Mouse (Mus musculus) frontal cortex, postnatal 14 days (tissue): ENCODE results near the gene Dbp.

Experiments used
- DNase-seq, 2 experiments: peaks; one replicate each; pipeline ENCODE4 v3.0.0; 2022; ENCODE audit warnings: low spot score in 2 of 2

The Dbp gene

DNA sequence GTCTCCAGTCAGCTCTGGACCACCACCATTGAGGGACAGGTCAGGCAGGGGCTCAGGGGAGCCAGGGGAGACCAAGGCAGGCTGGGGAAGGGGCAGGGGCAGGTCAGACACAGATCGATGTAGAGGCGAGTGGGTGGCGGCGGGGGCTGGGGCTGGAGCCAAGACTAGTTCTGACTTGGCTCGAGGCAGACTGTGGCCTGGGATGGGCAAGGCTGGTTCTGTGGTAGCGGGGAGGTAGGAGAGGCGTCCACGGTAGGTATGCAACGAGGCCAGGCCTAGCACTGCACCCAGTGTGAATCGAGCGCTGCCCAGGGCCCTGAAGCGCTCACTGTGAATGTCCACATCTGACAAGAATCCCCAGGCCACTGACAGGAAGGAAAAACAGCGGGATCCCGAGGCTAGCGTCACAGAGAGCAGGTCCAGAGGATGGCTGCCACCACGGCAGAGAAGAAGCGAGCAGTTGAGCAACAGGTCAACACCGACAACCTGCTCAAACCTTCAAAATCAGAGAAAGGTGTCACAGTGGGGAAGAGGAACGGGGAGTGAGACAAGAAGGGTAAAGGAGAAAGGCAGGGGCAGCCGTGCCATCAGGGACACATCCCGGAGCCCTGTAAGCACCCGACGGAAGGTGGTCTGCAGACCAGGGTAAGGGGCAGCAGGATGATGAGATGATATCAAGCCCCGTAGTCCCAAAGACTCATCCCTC lies 6.6 kb downstream of the Dbp start:
- no peak for DNase-seq

DNA sequence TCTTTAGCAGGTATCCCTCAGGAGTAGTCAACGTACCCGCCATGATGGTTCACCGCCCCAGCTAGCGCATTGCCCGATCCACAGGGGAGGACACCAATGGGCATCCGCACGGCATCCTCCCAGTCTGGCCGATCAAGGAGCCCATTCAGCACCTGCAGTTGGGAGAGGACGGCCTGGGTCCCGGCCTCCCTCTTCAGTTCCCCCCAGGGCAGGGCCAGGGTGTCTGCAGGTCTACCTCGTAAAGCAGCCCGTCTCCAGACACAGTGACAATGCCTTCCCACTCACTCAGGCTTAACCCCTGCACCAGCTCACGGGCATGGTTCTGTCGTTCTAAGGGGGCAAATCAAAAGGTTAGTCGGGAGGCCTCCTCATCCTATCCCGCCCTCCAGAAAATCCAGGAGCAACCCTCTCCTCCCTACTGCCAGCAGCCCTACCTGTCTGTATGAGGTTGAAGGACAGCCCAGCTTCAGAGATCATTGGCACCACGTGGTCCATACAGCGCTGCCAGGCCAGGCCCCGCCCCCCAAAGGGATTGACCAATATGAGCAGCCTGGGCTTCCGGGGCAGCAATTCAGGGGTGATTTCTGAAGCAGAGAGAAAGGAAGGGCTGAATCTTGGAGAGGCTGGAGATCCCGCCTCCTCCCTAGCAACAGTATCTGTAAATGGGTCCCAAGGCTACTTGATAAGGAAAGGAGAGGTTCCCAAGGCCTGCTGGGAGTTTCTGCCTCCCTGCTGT lies 7.3 kb downstream of the Dbp start:
- no peak for DNase-seq

DNA sequence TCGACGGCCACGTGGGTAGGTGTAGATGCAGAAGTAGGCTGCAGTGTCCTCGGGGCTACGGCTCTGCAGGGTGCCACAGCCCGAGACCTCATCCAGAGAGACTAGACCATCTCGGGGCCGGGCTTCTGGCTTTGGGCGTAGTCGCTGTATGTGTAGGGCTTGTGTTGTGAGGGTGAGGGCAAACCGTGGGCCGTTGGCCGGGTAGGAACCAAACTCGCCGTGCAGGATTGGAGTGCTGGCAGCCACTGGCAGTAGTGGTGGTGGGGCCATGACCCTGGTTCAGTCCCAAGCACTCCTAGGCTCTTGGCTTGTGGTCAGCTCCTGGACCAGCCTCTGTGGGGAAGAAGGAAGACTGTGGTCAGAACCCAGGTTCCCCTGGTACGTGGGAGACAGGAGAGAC lies 8.5 kb downstream of the Dbp start:
- DNase-seq = no peak

DNA sequence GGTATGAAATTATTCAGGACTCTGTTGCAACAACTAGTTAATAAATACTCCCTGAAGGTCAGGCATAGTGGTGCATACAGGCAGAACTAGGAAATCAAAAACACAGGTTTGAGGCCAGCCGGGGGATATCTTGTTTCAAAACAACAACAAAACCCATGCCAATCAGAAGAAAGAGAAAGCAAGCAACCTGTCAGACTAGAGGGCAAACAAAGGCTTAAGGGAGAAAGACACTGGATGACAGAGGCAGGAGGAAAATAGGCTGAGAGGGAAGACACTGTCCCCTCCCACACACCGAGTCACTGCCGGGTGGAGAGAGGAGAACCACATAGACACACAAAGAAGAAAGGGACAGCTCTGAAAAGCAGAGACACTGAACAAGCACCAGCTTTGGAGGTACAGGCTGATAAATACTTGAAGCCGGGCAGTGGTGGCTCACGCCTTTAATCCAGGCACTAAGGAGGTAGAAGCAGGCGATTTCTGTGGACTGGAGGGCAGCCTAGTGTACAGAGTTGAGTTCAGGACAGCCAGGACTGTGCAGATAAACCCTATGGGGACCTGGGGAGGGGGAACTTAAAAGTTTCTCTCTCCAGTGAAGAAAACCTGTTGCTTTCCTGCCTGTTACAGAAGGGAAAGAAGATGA lies 9.1 kb downstream of the Dbp start:
- DNase-seq = no peak

DNA sequence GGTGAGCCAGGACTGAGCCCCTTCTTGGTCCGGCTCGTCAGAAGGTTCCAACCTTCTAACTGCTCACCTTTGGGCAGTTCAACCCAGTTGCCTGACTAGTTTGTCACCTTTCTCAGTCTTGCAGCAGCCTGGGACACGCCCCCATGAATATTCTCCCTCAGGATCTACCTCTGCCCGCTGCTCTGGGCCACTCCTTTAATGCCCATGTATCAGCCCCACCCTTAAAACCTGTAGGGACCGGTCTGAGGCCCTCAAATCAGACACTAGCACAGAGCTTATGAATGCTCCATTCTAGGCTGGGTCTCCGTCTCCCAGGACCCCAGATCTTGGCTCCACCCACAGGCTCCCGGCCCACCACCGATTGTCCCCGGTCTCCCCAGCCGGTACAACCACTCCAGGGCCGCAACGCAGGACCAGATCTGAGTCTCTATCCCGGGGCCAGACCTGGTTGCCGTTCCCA lies 9.8 kb downstream of the Dbp start:
- no peak for DNase-seq

DNA sequence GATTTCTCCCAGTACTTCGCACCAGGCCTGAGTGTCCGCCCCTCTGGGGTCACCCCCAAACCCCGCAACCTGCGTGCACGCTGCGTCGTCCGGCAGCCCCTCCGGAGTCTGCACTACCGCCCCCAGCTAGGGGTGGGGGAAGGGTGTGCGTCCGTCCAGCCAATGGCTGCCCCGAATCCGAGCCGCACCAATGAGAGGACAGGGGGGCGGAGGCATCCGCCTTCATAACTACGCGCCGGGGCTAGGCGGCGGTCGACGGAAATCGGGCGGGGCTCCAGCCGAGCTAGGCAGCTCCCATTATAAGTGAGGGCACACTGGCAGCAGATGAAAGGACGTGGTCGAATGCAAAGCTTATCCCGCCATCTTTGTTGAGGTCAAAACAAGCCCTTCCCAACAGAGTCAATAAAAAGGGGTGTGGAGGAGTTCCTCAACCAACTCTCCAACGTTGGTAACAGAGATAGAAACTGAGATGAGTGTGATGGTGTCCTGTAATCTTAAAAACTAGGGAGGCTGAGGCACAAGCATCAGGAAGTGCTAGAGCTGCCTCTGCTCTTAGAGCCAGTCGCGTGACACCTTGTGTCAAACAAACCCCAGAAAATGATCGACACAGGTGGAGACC lies 10.3 kb downstream of the Dbp start, which contains the start of gene Rpl18:
Rpl18 (plus strand) TSS at position 368 of the 619 bp plus-strand sequence.
- peak; percentile 97 to 98 for DNase-seq

DNA sequence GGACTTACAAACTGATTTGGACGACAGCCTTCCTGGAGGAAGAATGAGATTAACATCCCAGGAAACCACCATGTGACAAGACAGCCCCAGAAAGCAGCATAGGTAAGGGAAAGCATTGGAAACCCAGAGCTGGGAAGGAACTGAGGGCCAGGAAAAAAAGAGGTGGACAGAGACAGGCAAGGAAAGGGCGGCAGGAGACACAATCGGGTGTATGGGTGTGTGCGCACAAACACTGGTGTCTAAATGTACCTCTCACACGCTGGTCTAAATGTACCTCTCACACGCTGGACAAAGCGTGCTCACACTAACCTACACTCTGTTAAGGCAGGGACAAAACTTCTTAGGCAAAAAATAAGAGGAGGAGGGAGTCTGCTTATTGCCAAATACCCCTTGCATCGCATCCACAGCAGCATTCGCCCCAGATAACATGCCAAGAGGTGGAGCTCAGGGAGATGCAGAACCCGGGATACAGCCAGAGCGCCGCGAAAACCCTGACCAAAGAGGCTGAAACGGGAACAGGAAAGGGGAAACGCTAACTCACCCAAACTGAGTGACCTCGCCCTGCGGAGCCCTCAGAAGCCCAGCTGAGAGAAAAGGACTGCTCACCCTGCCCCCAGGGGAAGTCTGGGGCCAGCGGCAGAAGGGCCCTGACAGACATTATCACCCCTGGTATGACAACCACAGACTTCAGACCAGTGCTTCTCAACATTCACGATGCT lies 11.0 kb downstream of the Dbp start:
- no peak for DNase-seq

DNA sequence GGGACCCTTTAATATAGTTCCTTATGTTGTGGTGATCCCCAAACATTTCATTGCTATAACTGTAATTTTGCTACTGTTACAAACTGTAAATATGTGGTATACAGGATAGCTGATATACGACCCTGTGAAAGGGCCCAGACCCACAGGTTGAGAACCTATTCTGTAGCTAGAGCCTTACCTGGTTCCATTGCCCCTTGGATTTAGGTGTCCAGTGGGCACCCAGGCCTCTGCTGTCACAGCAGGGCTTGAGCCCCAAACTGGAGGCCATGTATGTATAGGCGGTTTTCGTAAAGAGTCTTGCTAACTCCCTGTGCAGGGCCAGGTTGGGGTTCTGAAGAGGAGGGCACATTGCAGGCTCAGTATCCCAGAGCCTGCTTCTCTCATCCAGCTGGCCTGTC lies 11.6 kb downstream of the Dbp start:
- no peak for DNase-seq

DNA sequence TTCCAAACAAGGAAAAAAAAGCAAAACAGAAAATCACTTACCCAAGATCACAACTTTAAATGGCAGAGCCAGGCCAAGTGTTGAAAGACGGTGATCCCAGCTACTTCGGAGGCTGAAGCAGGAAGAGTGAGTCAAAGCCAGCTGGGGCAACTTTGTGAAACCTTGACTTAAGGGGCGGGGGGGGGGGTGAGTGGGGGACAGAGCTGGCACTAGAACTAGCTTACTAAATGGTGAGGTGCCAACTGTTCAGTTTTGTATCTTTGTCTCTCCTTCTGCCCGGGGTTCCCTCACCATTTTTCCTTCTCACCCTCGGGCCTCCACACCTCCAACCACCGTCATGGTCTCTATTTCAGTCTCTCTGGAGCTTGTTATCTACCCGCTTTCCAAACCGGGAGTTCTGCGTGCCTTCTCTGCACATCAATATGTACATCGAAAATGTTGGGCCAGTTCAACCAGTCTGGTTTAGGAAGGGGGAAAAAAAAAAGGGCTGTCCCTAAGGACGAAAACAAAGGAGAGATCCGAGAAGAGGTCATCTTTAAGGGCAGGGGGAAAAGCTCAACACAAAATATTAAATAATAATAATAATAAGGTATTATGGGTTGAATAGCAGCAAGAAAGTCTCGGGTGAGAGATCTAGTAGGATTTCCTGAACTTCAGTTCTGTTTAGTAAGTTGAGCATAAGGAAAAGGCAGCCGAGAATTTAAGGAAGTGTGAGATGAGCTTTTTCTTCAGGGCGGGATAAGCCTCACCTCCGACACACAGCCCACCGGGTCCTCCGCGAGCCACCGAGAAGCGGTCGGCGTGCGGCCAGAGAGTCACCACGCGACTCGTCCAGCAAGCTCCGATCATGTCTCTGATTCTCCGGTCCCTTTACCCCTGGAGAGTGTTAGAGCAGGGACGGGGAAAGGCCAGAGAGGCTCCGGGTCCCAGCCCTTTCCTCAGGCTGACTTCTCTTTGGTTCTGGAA lies 12.3 kb downstream of the Dbp start:
- DNase-seq = no peak

DNA sequence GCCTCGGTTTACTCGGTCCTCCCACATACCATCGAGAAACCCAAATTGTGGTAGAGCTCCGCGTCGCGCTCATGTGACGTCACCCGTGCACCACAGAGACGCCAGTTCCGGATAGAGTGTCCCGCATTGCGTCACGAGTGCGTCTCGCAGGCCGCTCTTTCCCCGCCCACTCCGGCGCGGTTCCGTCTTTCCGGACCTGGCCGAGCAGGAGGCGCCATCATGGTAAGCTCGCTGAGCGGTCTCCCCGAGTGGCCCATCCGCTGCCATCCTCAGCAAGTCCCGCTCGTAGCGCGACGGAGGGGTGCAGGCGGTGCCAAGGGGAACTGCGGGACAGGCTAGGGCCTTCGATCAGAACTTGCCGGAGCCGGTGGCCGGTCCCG lies 13.0 kb downstream of the Dbp start, which contains the start of gene Sphk2:
Sphk2 (minus strand) TSS at position 85 of the 380 bp plus-strand sequence.
- DNase-seq = peak; percentile 97 to 99

DNA sequence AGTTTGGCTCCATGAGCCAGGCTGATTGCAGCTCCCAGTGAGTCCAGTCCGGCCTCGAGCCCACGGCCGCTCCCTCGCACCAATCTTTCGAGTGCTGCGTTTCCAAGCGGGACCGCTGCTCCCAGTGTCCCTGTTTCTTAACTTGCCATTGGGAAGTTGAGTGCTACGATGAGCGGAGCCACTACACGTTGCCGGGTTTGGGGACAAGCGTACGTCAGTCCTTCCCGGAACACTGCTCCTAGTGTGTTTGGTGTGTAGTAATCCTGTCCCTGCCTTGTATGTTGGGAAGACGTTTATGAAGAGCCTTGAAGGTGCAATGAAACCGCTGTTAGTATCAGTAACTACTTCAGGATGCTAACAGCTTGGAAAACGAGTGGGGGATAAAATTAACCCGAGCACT lies 13.4 kb downstream of the Dbp start:
- no peak for DNase-seq

DNA sequence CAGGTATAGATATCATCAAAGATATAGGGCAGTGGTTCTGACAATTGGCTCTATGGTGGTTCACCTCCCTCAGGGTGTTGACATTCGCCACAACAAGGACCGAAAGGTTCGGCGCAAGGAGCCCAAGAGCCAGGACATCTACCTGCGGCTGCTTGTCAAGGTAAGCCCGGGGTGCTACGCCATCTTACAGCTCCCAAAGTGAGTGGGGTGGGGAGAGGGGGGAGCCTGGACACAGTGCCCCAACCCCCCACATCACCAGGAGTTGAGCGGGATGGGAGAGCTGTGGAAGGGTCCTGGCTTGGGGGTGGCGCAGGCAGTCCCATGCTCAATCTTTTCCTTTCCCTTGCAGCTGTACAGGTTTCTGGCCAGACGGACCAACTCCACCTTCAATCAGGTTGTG lies 14.3 kb downstream of the Dbp start:
- DNase-seq = no peak

DNA sequence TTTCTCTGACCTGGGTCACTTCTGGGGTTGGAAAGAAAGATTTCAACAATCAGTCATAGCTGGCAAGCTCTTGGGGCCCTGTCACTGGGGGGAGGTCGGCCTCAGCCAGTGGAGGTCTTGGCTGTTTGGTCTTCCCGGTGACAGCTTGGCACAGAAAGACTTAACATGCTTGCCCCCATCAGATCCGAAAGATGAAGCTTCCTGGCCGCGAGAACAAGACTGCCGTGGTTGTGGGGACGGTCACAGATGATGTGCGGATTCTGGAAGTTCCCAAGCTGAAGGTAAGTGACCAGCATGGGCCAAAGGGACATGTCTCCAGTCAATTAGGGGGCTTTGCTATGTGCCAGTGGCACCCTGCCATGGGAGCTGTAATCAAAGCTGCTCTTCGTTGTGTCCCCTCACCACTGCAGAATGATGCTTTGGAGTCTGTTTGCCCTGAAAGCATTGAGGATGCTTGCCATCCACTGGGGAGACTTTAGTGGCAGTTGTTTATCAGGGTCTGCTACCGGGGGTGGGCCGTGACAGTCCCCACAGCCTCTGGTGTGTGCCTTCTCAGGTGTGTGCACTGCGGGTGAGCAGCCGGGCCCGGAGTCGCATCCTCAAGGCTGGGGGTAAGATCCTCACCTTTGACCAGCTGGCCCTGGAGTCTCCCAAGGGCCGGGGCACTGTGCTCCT lies 15.0 kb downstream of the Dbp start:
- DNase-seq = no peak

DNA sequence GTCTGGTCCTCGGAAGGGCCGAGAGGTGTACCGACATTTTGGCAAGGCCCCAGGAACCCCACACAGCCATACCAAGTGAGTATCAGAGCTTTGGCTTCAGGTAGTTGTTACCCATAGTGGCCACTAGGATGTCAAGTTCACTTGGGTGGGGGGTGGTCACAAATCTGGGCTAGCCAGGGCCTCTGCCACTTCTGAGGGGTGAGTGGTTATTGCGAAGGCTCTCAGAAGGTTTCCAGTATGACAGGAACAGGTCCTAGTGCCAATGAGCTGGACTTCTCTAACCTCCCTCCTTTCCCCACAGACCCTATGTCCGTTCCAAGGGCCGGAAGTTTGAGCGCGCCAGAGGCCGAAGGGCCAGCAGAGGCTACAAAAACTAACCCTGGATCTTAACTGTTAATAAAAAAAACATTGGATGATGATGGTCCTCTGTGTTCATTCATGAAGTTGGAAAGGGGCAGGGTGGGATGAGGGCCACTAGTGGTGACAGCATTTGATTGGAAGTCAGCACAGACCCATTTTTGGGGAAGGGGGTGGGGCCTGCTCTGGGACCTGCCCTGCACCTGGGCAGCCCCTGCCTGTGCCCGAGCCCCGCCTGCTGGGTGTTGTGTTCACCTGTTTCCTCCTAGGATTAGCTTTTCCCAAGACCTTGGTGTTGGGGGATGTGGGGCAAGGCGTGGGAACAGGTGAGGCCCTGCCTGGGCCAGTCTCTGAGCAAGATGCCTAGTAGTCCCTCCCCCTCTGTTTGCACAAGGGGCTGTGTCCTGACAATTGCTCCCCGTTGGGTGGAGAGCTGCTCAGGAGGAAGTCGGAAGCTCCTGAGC lies 15.7 kb downstream of the Dbp start, which contains the start of gene Fam83e:
Fam83e (plus strand) TSS at position 800 of the 821 bp plus-strand sequence.
- no peak for DNase-seq

DNA sequence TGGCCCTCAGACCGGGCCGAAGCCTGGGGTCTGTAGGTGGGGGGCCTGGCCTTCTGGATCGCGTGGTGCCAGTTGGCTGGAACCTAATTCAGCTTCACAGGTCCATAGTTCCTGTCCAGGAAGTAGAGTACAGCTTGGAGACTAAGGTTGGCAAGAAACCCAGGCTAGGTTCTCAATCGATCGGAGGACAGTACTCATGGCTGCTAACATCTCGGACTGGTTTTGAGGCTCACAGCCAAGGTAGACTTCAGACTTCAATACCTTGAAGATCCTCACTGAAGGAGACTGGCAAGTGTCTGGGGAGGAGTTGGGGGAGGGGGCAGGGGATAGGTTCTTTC lies 16.3 kb downstream of the Dbp start:
- DNase-seq = no peak

DNA sequence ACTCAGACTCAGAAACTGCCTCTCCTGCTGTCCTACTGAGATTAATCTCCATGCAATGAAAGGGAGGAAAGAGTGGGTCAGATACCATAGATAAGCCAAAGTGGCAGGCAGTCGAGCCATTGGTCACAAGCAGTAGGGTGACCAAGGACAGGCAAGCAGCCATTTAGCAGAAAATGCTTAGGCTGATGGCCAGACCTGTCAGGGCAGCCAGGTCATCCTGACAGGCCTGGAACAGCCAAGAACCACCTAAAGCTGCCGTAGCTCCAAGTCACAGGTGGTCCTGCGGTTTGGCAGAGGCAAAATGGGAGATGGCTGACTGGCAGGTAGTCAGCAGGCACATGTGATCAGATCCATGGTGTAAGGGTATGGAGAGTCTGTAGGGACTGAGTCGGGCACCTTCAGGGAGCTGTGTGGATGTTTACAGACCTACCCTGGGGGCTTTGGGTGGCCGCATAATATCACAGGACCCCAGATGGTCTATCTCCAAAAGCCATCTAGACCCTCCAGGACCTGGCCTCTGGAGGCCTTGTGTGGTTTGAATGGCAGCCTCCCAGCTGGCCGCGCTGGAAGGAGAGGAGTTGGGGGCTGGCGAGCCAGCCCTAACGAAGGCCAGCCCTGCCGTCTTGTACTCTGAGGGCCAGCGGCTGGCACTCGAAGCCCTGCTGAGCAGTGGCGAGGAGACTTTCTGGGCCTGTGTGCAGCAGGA lies 16.9 kb downstream of the Dbp start:
- DNase-seq = no peak

DNA sequence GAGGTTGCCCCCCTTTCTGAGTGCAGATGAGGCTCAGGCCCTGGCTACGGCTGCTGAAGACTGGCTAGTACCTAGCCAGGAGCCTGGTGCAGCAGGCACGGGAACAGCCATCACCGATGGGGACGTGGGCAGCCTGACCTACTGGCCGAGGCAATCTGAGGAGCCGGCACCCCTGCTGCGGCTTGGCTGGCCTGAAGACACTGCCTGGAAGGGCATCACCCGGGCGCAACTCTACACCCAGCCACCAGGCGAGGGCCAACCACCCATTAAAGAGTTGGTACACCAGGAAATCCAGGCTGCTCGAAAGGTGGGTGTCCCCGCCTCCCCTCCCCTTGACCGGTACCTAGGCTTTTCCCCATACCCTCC lies 17.4 kb downstream of the Dbp start:
- no peak for DNase-seq

DNA sequence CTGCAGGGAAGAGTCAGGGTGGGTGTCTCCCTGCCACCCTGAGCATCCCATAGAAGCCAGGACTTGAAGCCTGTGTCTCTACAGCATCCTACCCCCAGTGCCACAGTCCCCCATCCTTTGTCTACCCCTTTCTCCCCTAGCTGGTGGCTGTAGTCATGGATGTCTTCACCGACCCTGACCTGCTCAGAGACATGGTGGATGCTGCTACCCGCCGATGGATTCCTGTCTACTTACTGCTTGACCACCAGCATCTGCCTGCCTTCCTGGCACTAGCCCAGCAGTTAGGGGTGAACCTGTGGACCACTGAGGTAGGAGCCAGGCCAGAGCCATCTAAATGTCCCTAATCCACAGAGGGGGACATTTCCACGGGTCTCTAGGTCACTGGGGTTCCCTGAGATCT lies 18.4 kb downstream of the Dbp start:
- no peak for DNase-seq

DNA sequence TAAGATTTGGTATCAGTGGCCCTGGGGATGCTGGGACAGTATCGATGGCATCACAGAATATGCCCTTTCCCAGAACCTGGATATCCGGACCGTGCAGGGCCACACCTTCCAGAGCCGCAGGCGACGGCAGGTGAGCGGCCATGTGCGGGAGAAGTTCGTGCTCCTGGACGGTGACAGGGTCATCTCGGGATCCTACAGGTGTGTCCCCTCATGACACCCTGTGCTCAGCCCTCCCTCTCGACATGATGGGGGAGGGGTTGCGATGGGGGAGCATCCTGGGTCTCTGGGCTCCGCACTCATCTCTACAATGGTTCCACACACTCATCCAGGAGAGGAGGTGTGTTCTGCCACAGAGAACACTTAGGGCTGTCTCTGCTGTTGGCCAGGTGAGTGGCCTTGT lies 18.9 kb downstream of the Dbp start:
- DNase-seq = no peak
